Mouse (Mus musculus) heart, postnatal 0 days (tissue): ENCODE data around the gene Setd2. TPM values are rescaled to one million over a fixed set of nuclear protein-coding genes. Genes with fewer than 3 reads are reported as not detected.
A peak's percentile ranks its signal among the peaks of the same experiment; 100 is the strongest.

Experiments used
- ATAC-seq: fragments of 200-750 bp; cut with Nextera tagmentation; 2 replicates; pipeline ENCODE4 v1.8.0; 2017; ENCODE audit warnings: low read depth, moderate number of reproducible peaks, moderate library complexity; ENCODE audit not compliant: insufficient read depth
- DNase-seq: peaks from one replicate; pipeline ENCODE4 v3.0.0-alpha.2; 2016; ENCODE audit warnings: low spot score
- H3K27ac ChIP-seq: fragments of 300-500 bp; sonication (generic); 2 replicates; pipeline ENCODE4 v1.5.1; 2014; ENCODE audit warnings: low read depth, mild to moderate bottlenecking
- H3K27me3 ChIP-seq: fragments of 300-500 bp; sonication (generic); 2 replicates; pipeline ENCODE4 v1.6.1; 2014; ENCODE audit warnings: low read length, mixed read lengths; ENCODE audit not compliant: control insufficient read depth, insufficient read depth
- H3K36me3 ChIP-seq: fragments of 300-500 bp; sonication (generic); replicated peaks from 2 replicates; pipeline ENCODE4 v1.6.1; 2014; ENCODE audit warnings: low read length, mixed read lengths; ENCODE audit not compliant: control insufficient read depth, insufficient read depth
- H3K4me1 ChIP-seq: fragments of 300-500 bp; sonication (generic); 2 replicates; pipeline ENCODE4 v1.6.1; 2014; ENCODE audit warnings: antibody characterized with exemption; ENCODE audit not compliant: control insufficient read depth, insufficient read depth
- H3K4me2 ChIP-seq: fragments of 300-500 bp; sonication (generic); 2 replicates; pipeline ENCODE4 v1.6.1; 2014; ENCODE audit warnings: low read depth, mild to moderate bottlenecking, low read length, moderate library complexity
- H3K4me3 ChIP-seq: fragments of 300-500 bp; sonication (generic); 2 replicates; pipeline ENCODE4 v1.5.1; 2014; ENCODE audit warnings: low read depth, low read length
- H3K9ac ChIP-seq: fragments of 300-500 bp; sonication (generic); replicated peaks from 2 replicates; pipeline ENCODE4 v1.6.1; 2014; ENCODE audit warnings: low read depth, low read length, mixed read lengths
- H3K9me3 ChIP-seq: fragments of 300-500 bp; sonication (generic); replicated peaks from 2 replicates; pipeline ENCODE4 v1.6.1; 2016; ENCODE audit warnings: low read length; ENCODE audit not compliant: control insufficient read depth
- CTCF ChIP-seq: IDR thresholded peaks from 2 replicates; pipeline ENCODE4 v1.5.1; 2016; ENCODE audit warnings: antibody characterized with exemption, control low read depth, low read depth
- EP300 ChIP-seq: IDR thresholded peaks from 2 replicates; pipeline ENCODE4 v1.6.1; 2016; ENCODE audit warnings: antibody characterized with exemption, low read depth
- WGBS: fragments of 180-500 bp; shearing (Covaris S2); extraction: QIAGEN DNeasy Blood & Tissue Kit; methylation state at CpG from one replicate; pipeline ENCODE4 v1.1.7; 2014; 5-methylcytosine and 5-hydroxymethylcytosine counted together
- polyA plus RNA-seq: library from polyadenylated mRNA; unstranded; fragments of >200 nt; fragmentation: Nextera tagmentation; extraction: Ambion mirVana; gene quantifications from 2 replicates; pipeline ENCODE4 v1.2.1, GENCODE M21; 2015
- total RNA-seq: library from RNA; depleted of rRNA; stranded (reverse); fragments of >200 nt; gene quantifications from 2 replicates; pipeline ENCODE4 v1.2.3, GENCODE M21; 2014; ENCODE audit warnings: low replicate concordance

The Setd2 gene
- total and polyA plus RNA-seq, 2 experiments from 2014 or later = 13.0 to 33.2 TPM

DNA sequence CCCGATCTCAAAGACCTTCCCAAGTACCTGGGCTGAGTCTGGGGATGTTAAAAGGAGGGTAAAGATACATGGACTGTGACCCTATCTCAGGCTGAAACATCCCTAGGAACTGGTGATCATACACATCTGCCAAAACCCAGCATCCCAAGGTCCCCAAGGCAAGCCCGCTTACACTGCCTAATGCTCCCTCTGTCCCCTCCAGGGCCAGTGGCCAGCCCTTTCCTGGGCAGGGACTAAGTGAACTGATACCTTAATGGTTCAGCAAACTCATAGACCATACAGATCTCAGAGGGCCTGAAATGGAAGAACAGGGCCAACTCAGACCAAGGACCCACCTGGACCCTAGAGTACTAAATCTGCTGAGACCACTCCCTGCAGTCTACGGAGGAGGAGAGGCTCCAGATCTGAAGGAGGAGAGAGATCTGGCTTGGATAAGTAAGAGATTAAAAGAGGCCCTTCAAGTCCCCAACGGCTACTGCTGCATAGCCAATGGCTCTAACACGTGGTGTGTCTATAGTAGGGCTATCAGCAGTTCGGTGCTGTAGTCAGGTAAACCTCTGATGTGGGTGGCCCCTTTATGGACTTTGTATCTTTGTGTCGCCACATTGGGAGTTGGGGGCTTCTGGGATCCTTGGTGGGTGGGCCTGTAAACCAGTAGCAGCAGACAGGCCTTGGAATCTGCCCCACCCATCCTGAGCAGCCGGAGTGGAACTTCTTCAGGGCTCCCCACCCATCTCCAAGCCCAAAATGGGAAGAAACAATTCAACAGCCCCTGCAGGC is 91.2 kb downstream of the Setd2 start:
- 42% methylated on average over 8 of the region's 8 CpGs for WGBS
- Histone ChIP-seq H3K9ac (peak overlapping the region; percentile 53), H3K4me2 (peak overlapping the region; percentile 92), H3K4me1 (0 out of 2 replicates have a peak, but pooled peaks cover 4% of the 10 kb centered on the region), H3K9me3 (no peaks in the 10 kb centered on the region), H3K36me3 (peaks cover 36% of the 10 kb centered on the region; the same call in 1 of the 2 replicates), H3K27ac (peak overlapping the region; percentile 84; the same call in 1 of the 2 replicates), H3K4me3 (peak overlapping the region; percentile 60), H3K27me3 (no peaks in the 10 kb centered on the region)
- no peak for ATAC-seq
- TF ChIP-seq EP300 = no peak
- no peak for TF ChIP-seq CTCF
- no peak for DNase-seq

DNA sequence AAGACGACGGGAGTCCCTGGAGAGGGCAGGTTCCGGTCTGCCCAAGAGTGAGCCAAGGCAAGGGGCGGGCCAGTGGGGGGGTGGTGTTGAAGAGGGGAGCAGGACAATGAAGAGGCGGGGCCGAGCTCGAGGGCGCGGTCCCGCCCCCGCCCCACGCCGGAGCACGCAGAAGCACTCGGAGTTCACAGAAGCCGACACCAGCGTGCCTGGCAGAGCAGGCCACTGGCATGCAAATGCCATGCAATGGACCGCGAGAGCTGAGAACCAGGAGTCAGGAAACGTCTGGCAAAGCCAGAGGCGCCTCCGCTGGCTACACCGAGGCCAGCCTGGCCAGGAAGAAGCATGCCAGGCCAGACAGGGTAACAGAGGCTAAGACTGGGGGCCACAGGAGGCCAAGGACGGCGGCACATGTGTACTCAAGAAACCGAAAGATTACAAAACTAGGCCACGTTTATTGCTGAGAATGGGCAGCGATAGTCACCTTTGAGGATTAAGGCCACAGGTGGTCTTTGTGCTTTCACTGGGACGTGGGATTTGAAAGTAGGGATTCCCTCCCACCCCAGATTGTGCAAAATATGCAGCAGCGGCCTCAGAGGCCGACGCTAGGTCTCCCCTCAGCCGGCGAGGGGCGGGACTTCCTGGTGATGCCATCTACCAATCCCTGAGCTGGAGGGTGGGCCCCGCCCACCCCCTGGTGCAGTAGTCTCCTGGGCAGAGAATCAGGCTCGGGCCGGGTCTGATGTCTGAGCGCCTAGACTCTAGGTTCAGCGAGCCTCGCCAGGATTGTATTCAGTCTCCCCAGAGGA is 92.2 kb downstream of the Setd2 start, which contains the start of gene Nradd:
TSS of gene Nradd (minus strand) at position 92 of the 806 bp plus-strand sequence.
- peak within 1 kb of the TSS; percentile 53 for H3K9ac ChIP-seq
- TF ChIP-seq CTCF (no peak), EP300 (no peak)
- H3K36me3 ChIP-seq = peaks cover 36% of the 10 kb centered on the region
- H3K27ac ChIP-seq = peak within 1 kb of the TSS; percentile 84
- ATAC-seq = peak; percentile 92
- peak within 1 kb of the TSS; percentile 60 for H3K4me3 ChIP-seq
- no peaks in the 10 kb centered on the region for H3K9me3 ChIP-seq
- 3% methylated on average over 41 of the region's 41 CpGs for WGBS
- H3K27me3 ChIP-seq = no peaks in the 10 kb centered on the region
- H3K4me2 ChIP-seq = peak within 1 kb of the TSS; percentile 92
- peak; percentile 92 for DNase-seq
- 0 out of 2 replicates have a peak, but pooled peaks cover 4% of the 10 kb centered on the region for H3K4me1 ChIP-seq

DNA sequence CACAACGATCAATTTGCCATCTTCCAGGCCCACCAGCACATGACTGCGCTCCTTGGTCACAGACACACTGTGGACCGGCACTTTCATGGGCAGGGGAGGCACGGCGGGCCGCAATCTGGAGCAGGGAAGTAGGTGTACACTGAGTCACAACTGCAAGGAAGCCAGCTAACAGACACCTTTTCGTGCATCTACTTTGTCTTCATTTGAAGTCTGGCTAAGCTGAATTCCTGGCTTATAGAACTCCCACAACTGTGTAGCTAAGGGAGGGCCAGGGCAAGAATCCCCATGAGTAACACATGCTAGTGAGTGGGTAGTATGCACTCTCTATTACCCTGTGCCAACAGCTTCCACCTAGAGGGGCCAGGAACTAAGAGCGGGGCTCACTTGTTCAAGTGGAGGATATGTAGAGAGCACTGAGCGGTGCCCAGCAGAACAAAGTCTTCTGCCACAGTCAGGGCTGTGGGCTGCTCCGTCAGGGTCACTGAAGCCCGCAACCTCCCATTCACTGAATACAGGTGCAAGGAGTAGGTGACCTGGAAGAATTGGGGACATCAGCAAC is 93.0 kb downstream of the Setd2 start:
- no peak for ATAC-seq
- TF ChIP-seq EP300 (no peak), CTCF (no peak)
- Histone ChIP-seq H3K9me3 (no peaks in the 10 kb centered on the region), H3K36me3 (peaks cover 43% of the 10 kb centered on the region), H3K27ac (peak overlapping the region; percentile 84), H3K4me3 (peak overlapping the region; percentile 60), H3K4me2 (peak overlapping the region; percentile 92), H3K27me3 (no peaks in the 10 kb centered on the region), H3K9ac (peak overlapping the region; percentile 53; the same call in 1 of the 2 replicates), H3K4me1 (0 out of 2 replicates have a peak, but pooled peaks cover 4% of the 10 kb centered on the region)
- 71% methylated on average over 11 of the region's 11 CpGs for WGBS
- DNase-seq = no peak

DNA sequence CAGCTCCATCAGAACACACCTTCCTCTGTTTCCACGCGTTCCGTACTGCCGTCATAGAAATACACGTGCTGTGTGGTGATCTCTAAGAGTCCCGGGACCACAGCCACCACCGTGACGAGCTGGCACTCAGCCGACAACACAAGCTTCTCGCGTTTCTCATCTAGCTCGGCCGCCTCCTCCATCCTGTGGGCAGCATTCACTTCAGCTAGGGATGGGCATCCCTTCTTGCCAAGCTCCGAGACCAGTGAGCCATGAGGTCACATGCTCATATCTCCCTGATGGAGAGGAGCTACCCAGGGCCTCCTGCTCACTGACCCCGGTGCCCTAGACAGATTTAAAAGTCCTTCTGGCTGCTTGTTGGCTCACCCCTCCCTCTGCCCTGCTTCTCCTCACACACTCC is 97.8 kb downstream of the Setd2 start:
- H3K9ac ChIP-seq = no peak overlapping the region
- TF ChIP-seq EP300 = no peak
- DNase-seq (no peak), ATAC-seq (no peak)
- H3K9me3 ChIP-seq = no peaks in the 10 kb centered on the region
- peaks cover 81% of the 10 kb centered on the region for H3K36me3 ChIP-seq
- H3K27ac ChIP-seq = no peak overlapping the region
- H3K4me1 ChIP-seq = 0 out of 2 replicates have a peak, but pooled peaks cover 2% of the 10 kb centered on the region
- no peak overlapping the region for H3K4me2 ChIP-seq
- 0 out of 2 replicates have a peak, but pooled peaks cover 4% of the 10 kb centered on the region for H3K27me3 ChIP-seq
- H3K4me3 ChIP-seq = no peak overlapping the region
- WGBS = 76% methylated on average over 15 of the region's 15 CpGs

DNA sequence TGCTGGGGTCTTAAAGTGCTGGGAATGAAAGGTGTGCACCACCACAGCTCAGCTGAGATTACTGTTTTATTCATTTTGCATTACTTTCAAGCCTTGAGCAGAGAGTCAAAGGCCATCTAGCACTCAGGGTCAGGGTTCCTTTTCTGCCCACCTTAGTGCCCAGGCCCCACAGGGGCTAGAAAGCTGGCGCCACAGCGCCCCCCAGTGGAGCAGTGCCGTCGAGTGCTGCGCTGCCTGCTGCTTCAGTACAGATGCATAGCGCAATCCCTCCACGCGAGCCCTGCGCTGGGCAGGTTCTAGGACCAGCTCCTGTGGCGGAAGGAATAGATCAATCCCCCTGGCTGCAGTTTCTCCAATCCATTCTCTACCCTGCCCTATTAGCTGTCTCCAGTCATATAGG is 98.8 kb downstream of the Setd2 start:
- WGBS = 38% methylated on average over 10 of the region's 10 CpGs
- no peaks in the 10 kb centered on the region for H3K9me3 ChIP-seq
- H3K4me1 ChIP-seq = no peaks in the 10 kb centered on the region
- peaks cover 81% of the 10 kb centered on the region for H3K36me3 ChIP-seq
- ATAC-seq (peak; percentile 51), DNase-seq (no peak)
- no peak overlapping the region for H3K27ac ChIP-seq
- no peak overlapping the region for H3K4me2 ChIP-seq
- TF ChIP-seq CTCF (peak; percentile 53), EP300 (no peak)
- H3K27me3 ChIP-seq = 0 out of 2 replicates have a peak, but pooled peaks cover 4% of the 10 kb centered on the region
- H3K4me3 ChIP-seq = no peak overlapping the region
- H3K9ac ChIP-seq = no peak overlapping the region
